Mouse (Mus musculus): ENCODE measurements at regions not wholly inside any gene's neighbourhood (a gene's known extent, or its start where the extent isn't known, plus 50 kb on each side); places are given as distances from the start of the nearest gene placed in this dataset.
A peak's percentile ranks its signal among the peaks of the same experiment; 100 is the strongest.
"Not testable (repeated sequence)": the region's sequence is repeated elsewhere in the genome, so short reads cannot be mapped to it uniquely, and the experiment has no call there.

DNA sequence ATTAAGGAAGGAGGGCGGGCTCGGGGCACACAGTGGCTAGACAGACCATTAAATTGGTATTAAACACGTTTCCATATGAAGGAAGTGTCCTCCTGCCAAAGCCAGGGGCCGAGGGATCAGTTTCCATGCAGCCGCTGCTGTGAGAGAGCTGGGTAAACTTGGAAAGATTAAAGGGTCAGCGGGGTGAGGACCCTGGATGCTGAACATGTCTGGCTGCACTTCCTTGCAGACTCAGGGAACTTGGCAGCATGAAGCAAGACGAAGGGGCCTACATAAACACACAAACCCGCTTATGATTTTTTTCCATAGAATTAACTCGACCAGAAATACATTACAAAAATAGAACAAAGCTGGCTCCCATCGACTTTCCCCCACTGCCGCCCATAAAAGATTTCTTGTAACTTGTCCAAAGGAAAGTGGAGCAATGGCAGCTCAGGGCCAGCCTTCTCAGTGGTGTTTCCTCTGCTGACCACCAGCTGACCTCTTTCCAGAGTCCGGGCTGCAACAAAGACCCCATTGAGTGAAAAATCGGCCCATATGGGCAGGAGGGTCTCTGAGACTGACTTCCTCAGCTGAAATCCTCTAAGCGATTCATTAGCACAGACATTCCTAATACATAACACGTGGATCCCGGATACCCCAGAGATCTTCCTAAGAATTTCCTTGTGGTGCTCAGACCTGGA, 141.0 kb upstream of the Tmc3 start:
- WGBS: 11% methylated on average over 16 of the region's 16 CpGs
- peaks cover 26% of the 10 kb centered on the region for H3K4me1 ChIP-seq
- ATAC-seq (ENCODE audit: insufficient number of reproducible peaks, insufficient read depth, low FRiP score, low TSS enrichment, low read depth): peak; percentile 74
- no peaks in the 10 kb centered on the region for H3K27me3 ChIP-seq
- no peaks in the 10 kb centered on the region for H3K36me3 ChIP-seq
- H3K4me2 ChIP-seq: peak overlapping the region; percentile 30
- H3K27ac ChIP-seq: peak overlapping the region; percentile 83
- H3K9ac ChIP-seq: no peak overlapping the region
- no peak overlapping the region for H3K4me3 ChIP-seq
- H3K9me3 ChIP-seq: no peaks in the 10 kb centered on the region

DNA sequence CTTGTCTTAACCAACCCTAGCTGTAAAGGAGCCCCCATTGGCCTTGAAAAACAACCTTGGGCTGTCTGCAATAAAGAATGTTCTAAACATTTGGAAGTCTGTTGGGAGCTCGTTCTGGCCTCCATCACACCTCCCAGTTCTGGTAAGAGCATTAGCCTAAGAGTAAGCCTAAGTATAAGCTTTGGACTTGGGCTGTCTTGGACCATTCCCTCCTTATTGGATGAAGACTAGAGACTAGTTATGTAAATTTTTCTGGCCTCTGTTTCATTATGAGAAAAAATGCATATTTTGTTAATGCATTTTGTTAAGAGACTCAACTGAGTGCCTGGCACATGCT, 140.5 kb upstream of the Tmc3 start:
- ATAC-seq (ENCODE audit: insufficient number of reproducible peaks, insufficient read depth, low FRiP score, low TSS enrichment, low read depth): no peak
- WGBS: 30% methylated on average over 1 of the region's 1 CpGs
- Histone ChIP-seq H3K4me1 (peaks cover 26% of the 10 kb centered on the region), H3K9ac (no peak overlapping the region), H3K27ac (peak overlapping the region; percentile 83), H3K4me3 (no peak overlapping the region), H3K27me3 (no peaks in the 10 kb centered on the region), H3K4me2 (peak overlapping the region; percentile 30), H3K9me3 (no peaks in the 10 kb centered on the region), H3K36me3 (no peaks in the 10 kb centered on the region)

DNA sequence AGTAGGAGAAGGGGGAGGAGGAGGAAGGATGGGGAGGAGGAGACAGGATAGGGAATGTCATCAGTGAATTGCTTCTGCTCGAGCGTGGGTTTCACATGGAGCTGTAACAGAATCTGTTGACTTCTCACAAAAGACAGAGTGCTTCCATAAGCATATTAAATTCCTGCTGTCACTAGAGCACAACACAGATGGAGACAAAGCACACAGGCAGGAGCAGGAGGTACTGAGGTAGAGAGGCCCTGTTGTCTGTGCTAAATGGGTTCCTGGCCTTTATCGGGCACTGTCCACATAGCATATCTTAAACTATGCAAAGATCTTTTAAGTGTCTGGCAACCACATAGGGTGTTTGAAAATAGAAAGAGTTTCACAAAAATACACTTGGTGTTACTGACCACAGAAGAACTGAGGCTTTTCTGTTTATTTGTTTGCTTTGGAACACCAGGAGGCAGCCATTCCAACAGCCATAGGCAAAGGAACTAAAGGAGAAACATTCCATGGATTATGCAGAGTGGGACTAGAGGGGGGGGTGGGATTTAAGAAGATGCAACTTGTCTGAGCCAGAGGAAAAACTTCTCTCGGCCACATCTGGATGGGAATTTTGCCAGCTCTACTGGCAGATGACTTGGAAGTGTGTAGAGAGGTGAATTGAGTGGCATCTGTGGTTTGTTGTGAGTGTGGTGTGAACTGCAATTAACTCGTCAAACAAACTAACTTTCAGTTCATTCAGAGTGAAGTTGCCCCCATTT, 139.4 kb upstream of the Tmc3 start:
- Histone ChIP-seq H3K36me3 (no peaks in the 10 kb centered on the region), H3K27me3 (no peaks in the 10 kb centered on the region), H3K9me3 (no peaks in the 10 kb centered on the region), H3K27ac (peak overlapping the region; percentile 83), H3K4me2 (no peak overlapping the region), H3K4me1 (peaks cover 27% of the 10 kb centered on the region), H3K9ac (no peak overlapping the region), H3K4me3 (no peak overlapping the region)
- no peak for ATAC-seq (ENCODE audit: insufficient number of reproducible peaks, insufficient read depth, low FRiP score, low TSS enrichment, low read depth)
- 21% methylated on average over 5 of the region's 5 CpGs for WGBS

DNA sequence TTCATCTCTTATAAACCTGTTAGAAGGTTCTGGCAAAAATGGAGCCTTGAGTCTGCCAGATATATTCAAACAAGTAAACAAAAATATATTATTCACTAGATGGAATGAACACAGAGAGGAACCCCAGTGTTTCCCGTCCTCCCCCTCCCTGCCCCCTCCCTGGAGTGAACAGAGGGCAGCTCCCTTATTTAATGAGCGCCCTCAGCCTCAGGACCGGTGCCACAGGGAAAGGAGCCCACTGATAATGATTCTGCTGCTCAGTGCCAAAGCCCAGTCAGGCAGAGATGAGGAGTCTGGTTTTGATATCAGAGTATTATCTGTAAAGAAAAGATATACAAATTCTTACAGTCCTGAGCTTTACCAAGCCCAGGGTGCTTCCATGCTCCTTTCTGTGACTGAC, 134.4 kb upstream of the Tmc3 start:
- Histone ChIP-seq H3K36me3 (no peaks in the 10 kb centered on the region), H3K4me3 (no peak overlapping the region), H3K9me3 (no peaks in the 10 kb centered on the region), H3K9ac (no peak overlapping the region), H3K27me3 (no peaks in the 10 kb centered on the region), H3K4me2 (no peak overlapping the region), H3K27ac (0 out of 2 replicates have a peak overlapping the region, but pooled peaks have one; percentile 28), H3K4me1 (peaks cover 15% of the 10 kb centered on the region)
- ATAC-seq (ENCODE audit: insufficient number of reproducible peaks, insufficient read depth, low FRiP score, low TSS enrichment, low read depth): no peak
- WGBS: 59% methylated on average over 3 of the region's 3 CpGs

DNA sequence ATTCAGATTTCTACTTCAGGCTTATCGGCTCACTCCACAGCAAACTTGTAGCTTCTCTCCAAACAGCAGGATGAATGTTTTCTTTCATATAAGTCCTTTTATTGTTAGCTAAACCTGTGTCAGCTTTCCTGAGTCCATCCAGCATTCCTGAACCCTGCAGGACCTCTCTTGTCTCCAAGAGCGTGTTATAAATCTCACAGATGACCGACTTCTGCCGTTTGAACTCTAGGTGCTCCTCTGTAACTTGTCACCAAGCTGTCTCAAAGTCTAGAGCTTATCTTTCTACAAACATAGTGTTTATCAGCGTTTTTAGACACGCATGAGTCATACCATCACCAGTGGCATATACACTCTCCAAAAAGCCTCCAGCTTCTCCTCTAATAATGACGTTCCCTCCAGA, 132.4 kb upstream of the Tmc3 start:
- Histone ChIP-seq H3K36me3 (no peaks in the 10 kb centered on the region), H3K4me1 (peaks cover 13% of the 10 kb centered on the region), H3K9ac (no peak overlapping the region), H3K4me3 (no peak overlapping the region), H3K27ac (no peak overlapping the region), H3K4me2 (no peak overlapping the region), H3K9me3 (no peaks in the 10 kb centered on the region), H3K27me3 (no peaks in the 10 kb centered on the region)
- 72% methylated on average over 7 of the region's 7 CpGs for WGBS
- no peak for ATAC-seq (ENCODE audit: insufficient number of reproducible peaks, insufficient read depth, low FRiP score, low TSS enrichment, low read depth)

DNA sequence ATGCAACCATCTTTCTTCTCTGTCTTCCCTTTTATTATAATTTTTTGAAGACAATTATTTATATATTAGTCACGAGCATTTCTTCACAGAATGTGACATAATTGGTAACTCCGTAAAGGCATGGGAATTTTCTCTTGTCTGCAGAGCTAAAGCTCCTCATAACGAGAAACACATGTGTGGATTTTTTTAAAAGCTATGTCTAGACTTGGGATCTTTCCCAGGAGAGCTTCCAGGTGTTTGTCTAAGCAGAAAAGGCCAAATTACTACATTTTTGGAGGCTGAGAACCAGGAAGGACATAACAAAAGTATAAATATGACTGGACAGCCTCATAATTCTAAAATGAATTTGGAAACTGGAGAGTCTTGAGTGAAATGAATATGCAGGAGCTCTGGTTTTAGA, 125.2 kb upstream of the Tmc3 start:
- H3K4me3 ChIP-seq: no peak overlapping the region
- no peaks in the 10 kb centered on the region for H3K9me3 ChIP-seq
- 15% methylated on average over 3 of the region's 3 CpGs for WGBS
- H3K4me2 ChIP-seq: no peak overlapping the region
- peak overlapping the region; percentile 61 for H3K27ac ChIP-seq
- H3K27me3 ChIP-seq: no peaks in the 10 kb centered on the region
- H3K9ac ChIP-seq: no peak overlapping the region
- no peaks in the 10 kb centered on the region for H3K36me3 ChIP-seq
- peaks cover 12% of the 10 kb centered on the region; the same call in 1 of the 2 replicates for H3K4me1 ChIP-seq
- ATAC-seq (ENCODE audit: insufficient number of reproducible peaks, insufficient read depth, low FRiP score, low TSS enrichment, low read depth): no peak

DNA sequence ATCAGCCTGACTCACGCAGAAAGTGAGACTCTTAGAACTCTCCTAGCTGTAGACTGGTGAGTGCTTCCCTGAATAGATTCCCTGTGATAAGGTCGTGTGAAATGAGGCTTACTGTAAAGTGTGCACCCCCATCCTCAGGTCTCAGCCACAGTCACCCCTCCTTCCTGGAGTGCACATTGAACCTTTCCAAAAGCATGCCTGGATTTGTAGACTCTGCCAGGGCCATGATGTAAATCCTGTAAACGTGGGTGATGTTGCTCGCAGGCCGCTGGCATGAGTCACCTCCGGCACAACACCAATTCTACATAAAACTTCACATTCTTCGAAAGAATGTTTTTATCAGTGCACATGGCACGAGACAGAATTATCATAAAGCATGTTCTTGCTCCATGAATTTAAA, 117.7 kb upstream of the Tmc3 start:
- H3K27me3 ChIP-seq: no peaks in the 10 kb centered on the region
- ATAC-seq (ENCODE audit: insufficient number of reproducible peaks, insufficient read depth, low FRiP score, low TSS enrichment, low read depth): no peak
- no peak overlapping the region for H3K27ac ChIP-seq
- no peaks in the 10 kb centered on the region; the same call in 1 of the 2 replicates for H3K9me3 ChIP-seq
- no peak overlapping the region for H3K4me3 ChIP-seq
- WGBS: 67% methylated on average over 8 of the region's 8 CpGs
- H3K4me1 ChIP-seq: no peaks in the 10 kb centered on the region
- H3K36me3 ChIP-seq: no peaks in the 10 kb centered on the region
- H3K9ac ChIP-seq: no peak overlapping the region
- H3K4me2 ChIP-seq: no peak overlapping the region

DNA sequence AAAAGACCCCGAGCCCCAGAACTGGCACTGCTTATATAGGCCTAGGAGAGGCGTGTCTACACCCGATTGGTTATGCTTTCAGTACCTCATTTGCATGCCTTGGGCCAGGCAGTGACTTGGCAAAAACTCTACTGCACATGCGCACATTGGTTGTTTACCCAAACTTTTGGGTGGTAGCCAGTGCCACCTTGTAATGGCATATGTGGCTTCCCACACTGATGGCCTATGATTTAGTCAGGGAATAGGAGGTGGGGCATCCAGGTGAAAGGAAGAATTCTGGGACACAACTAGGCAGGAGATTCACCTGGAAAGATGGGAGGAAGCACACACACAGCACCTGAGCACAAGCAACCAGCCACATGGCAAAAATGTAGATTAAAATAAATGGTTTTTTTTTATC, 114.9 kb upstream of the Tmc3 start:
- not testable (repeated sequence) for H3K4me2 ChIP-seq; H3K36me3 ChIP-seq; H3K9me3 ChIP-seq; H3K27me3 ChIP-seq; ATAC-seq (ENCODE audit: insufficient number of reproducible peaks, insufficient read depth, low FRiP score, low TSS enrichment, low read depth); H3K4me3 ChIP-seq; H3K27ac ChIP-seq; H3K9ac ChIP-seq; H3K4me1 ChIP-seq
- 91% methylated on average over 4 of the region's 4 CpGs for WGBS

DNA sequence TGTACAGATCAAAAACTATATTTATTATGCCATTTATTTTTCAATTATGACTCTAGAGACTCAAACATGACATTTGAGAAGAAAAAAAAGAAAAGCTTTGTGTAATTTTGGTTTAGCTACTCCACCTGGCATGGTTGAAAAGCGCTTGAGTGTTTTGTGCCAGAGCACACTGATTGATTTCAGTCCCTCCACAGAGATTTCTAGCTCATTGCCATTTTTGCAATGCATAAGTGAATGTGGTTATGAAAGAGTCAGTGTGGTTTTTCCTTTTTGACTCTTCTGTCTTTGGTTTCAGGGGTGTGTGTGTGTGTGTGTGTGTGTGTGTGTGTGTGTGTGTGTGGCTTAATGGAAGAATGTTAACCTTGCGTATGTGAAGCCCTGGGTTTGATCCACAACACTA, 113.6 kb upstream of the Tmc3 start:
- ATAC-seq (ENCODE audit: insufficient number of reproducible peaks, insufficient read depth, low FRiP score, low TSS enrichment, low read depth): no peak
- Histone ChIP-seq H3K9me3 (no peaks in the 10 kb centered on the region), H3K27me3 (no peaks in the 10 kb centered on the region), H3K4me2 (no peak overlapping the region), H3K4me1 (peaks cover 20% of the 10 kb centered on the region), H3K9ac (no peak overlapping the region), H3K27ac (no peak overlapping the region), H3K4me3 (no peak overlapping the region), H3K36me3 (no peaks in the 10 kb centered on the region)
- 28% methylated on average over 2 of the region's 2 CpGs for WGBS

DNA sequence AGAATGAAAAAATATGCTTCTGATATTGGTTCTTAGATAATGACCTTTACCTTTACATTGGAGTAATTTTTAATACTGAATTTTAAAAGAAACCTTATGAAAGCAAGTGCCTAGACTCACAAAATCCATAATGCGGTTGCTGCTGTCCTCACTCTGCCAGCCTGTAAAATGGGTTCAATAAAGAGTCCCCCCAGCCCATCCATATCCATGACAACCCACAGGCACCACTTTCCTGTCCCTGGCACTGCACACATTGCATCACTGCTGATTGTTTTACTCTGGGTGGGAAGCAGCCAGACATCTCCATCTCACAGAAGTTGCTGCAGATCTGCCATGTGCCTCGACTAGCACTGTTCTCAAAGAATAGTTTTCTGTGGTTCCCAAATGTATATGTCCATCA, 110.3 kb upstream of the Tmc3 start:
- no peak overlapping the region for H3K4me3 ChIP-seq
- no peaks in the 10 kb centered on the region for H3K36me3 ChIP-seq
- H3K4me1 ChIP-seq: peaks cover 43% of the 10 kb centered on the region
- H3K4me2 ChIP-seq: no peak overlapping the region
- no peaks in the 10 kb centered on the region for H3K9me3 ChIP-seq
- no peaks in the 10 kb centered on the region for H3K27me3 ChIP-seq
- no peak for ATAC-seq (ENCODE audit: insufficient number of reproducible peaks, insufficient read depth, low FRiP score, low TSS enrichment, low read depth)
- no peak overlapping the region for H3K9ac ChIP-seq
- 81% methylated on average over 2 of the region's 2 CpGs for WGBS
- H3K27ac ChIP-seq: peak overlapping the region; percentile 92

DNA sequence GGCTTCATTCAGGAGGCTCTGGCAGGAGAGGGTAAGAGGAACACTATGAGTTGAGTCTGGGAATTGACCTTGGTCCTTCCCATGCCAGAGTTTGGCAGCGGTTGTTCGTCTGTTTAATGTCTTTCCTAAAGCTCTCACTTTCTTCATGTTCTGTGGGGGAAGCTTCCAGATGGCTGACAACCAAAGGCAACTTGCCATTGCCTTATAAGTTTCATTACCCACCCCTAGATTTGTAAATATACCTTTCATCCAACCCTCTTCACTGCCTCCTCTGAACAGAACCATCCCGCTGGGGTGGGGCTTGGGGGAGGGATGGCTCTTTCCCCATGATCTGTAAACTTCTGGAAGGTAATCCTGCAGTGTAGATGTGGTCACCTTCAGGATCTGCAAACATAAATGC, 109.7 kb upstream of the Tmc3 start:
- H3K4me1 ChIP-seq: peaks cover 43% of the 10 kb centered on the region
- peak overlapping the region; percentile 92 for H3K27ac ChIP-seq
- no peaks in the 10 kb centered on the region for H3K27me3 ChIP-seq
- no peak overlapping the region for H3K9ac ChIP-seq
- no peaks in the 10 kb centered on the region for H3K36me3 ChIP-seq
- no peak overlapping the region for H3K4me2 ChIP-seq
- H3K9me3 ChIP-seq: no peaks in the 10 kb centered on the region
- no peak overlapping the region for H3K4me3 ChIP-seq
- 55% methylated on average over 3 of the region's 3 CpGs for WGBS
- ATAC-seq (ENCODE audit: insufficient number of reproducible peaks, insufficient read depth, low FRiP score, low TSS enrichment, low read depth): no peak

DNA sequence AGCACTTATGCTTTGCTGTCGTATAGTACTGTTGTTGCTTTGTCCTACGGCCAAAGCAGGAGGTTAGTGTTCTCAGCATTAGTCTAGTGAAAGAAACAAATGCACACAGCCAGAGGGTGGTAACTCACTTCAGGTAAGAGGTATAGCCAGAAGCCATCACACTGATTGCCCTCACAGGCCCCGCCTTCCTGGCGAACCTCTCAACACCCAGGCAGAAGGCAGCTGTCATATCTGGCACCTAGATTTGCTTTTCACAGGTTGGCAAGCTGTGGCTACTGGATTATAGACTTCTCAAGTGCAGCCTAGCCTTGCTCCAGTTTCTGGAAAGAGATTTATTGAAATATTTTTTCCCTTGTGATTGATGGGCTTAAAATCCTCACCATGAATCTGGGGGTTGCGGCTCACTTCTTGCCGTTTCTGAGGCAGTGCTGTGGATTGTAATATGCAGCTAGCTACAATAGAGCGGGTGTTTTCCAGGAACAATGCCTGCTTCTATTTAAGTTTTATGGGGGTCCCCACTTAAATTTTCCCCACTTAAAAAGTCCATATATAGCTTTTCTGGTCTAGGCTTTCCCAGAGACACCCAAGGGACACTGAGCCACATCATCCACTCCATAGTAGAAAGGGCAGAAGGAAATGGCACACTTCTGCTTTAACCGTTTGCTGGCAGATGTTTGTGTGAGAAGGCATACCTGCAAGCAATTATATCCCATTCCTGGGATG, 109.1 kb upstream of the Tmc3 start:
- Histone ChIP-seq H3K9me3 (no peaks in the 10 kb centered on the region), H3K9ac (no peak overlapping the region), H3K4me2 (no peak overlapping the region; the same call in 1 of the 2 replicates), H3K36me3 (no peaks in the 10 kb centered on the region), H3K4me1 (peaks cover 43% of the 10 kb centered on the region), H3K27me3 (no peaks in the 10 kb centered on the region), H3K4me3 (no peak overlapping the region), H3K27ac (peak overlapping the region; percentile 92)
- WGBS: 50% methylated on average over 8 of the region's 8 CpGs
- ATAC-seq (ENCODE audit: insufficient number of reproducible peaks, insufficient read depth, low FRiP score, low TSS enrichment, low read depth): no peak
